Mouse (Mus musculus) bone marrow, adult 2 months (tissue): ENCODE data around the gene Vmn2r80.

ENCODE experiments used
- CTCF ChIP-seq: fragments of 200-500 bp; IDR thresholded peaks from 2 replicates; pipeline ENCODE4 v1.5.1; 2011; ENCODE audit warnings: low read length, control low read depth; ENCODE audit not compliant: control insufficient read depth, insufficient read depth
- POLR2A ChIP-seq: fragments of 200-500 bp; IDR thresholded peaks from 2 replicates; pipeline ENCODE4 v1.6.1; 2011; ENCODE audit warnings: low read depth, mild to moderate bottlenecking, control low read depth, low read length, borderline replicate concordance; ENCODE audit not compliant: control insufficient read depth

- TF ChIP-seq CTCF: no peak
- TF ChIP-seq POLR2A: no peak
Measured at GRCm38 (mm10) chr10:79109156-79109555, 39.4 kb upstream of the Vmn2r80 start.
